Mouse (Mus musculus) natural killer cell, adult 2 months (primary cell): ENCODE data around the gene Rps17.

Source experiments
- DNase-seq, 2 experiments: peaks; one replicate each; pipeline ENCODE4 v3.0.0; 2022; ENCODE audit warnings: low spot score in 2 of 2

The Rps17 gene

GRCm38 (mm10) chr7:81335705-81336431 lies 9.2 kb downstream of the Rps17 start:
- DNase-seq: no peak

DNA sequence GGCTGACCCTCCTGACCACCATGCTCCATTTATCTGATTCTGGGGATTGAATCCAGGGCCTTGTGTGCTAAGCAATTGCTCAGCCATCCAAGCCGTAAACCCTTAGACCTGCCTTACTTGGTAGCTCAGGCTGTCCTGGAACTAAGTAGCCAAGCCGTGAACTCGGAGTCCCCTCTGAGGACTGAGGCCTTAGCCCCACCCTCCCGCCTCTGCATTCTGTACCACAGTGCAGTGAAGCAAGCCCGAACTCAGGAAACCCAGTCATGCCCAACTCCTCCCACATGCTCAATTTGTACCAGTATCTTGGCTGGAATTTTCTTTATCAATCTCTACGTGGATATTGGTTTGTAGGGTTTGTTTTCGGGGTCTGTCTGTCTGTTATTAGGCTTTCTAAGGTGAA lies 13.2 kb downstream of the Rps17 start:
- DNase-seq: no peak

DNA sequence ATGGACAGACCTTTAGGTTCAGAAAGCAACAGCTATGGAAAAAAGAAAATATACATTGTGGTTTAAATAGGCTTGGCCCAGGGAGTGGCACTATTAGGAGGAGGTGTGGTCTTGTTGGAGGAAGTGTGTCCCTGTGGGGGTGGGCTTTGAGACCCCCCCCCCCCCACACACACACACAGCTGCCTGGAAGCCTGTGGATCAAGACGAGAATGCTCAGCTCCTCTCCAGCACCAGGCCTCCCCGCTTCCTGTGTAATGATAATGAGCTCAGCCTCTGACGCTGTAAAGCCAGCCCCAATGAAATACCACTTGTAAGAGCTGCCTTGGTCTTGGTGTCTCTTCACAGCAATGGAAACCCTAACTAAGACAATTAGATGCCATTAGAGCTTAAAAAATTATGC lies 14.3 kb downstream of the Rps17 start:
- DNase-seq: no peak

GRCm38 (mm10) chr7:81327661-81328060 lies 17.4 kb downstream of the Rps17 start:
- no peak for DNase-seq

DNA sequence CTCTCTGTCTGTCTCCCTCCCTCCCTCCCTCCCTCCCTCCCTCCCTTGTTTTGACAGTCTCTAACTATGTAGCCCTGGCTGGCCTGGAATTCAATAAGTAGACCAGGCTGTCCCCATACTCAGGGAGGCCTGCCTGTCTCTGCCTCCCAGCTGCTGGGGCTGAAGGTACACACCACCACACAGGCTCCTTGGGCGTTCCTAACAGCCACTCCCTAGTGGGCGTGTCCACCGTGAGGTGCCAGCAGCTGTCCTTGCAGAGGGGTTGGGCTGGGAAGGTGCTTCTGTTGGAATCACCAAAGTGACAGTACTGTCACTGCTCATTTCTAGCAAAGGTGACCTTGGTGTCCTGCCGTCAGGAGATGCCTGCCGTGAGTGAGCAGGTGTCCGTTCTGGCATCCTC lies 18.2 kb downstream of the Rps17 start:
- no peak for DNase-seq

DNA sequence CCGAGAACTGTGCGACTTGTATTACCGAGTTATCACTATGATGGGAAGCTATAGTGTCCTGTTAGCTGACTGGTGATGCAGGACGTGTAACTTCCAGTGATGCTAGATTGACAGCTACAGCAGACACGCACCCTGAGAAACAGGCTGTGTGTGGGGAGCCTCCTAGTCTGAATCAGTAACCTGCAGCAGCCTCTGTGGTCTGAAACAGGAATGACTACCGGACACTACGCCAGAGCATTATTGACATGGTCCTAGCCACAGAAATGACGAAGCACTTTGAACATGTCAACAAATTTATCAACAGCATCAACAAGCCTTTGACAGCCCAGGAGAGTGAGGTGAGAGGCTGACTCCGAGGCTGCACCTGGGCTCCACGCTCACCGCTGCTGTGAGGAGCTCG lies 19.0 kb downstream of the Rps17 start:
- no peak for DNase-seq

- DNase-seq: no peak
These were observed 23.3 kb downstream of the Rps17 start for GRCm38 (mm10) chr7:81321776-81322175.

DNA sequence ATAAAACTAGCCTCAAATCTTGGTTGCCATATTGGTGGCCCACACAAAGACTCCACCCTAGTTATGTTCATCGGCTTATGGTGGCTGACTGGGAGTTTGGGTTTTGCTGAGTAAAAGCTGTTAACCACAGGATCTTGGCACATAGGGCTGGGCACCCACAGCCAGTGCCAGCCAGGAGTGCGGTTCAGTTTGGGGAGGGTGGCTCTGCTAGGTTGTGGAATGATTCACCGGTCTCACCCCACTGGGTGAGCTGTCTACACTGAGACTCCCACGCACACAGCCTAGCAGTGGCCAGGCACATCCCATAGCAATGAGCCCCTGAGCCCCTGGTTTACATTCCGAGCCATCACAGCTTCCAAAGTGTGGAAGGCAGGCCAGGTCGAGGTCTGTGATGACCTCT lies 25.3 kb downstream of the Rps17 start:
- DNase-seq: peak; percentile 26 to 56

- DNase-seq: no peak
These were observed 29.5 kb downstream of the Rps17 start for GRCm38 (mm10) chr7:81315583-81315982.

- no peak for DNase-seq
These were observed 33.5 kb downstream of the Rps17 start for GRCm38 (mm10) chr7:81311581-81311980.

DNA sequence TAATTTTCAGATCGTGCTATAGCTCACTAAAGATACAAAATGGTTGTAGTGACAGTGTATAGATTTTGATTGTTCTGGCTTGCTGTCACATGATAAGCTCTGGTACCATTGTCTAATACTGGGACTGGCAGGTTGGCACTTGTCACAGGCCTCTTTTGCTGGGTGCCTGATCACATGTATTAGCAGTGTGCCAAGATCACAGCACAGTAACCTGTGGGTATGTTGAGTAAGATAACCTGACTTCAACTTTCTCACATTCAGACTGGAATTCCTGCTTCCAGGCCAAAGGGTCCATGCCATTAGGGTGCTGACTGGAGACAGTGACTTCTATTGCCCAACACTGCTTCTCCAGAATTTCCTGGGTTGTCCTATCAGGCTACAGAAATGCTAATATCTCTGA lies 33.9 kb downstream of the Rps17 start:
- no peak for DNase-seq

GRCm38 (mm10) chr7:81309247-81309646 lies 35.8 kb downstream of the Rps17 start:
- DNase-seq: no peak

- no peak for DNase-seq
These were observed 37.3 kb downstream of the Rps17 start for GRCm38 (mm10) chr7:81307735-81308134.

GRCm38 (mm10) chr7:81304675-81305074 lies 40.4 kb downstream of the Rps17 start:
- no peak for DNase-seq

GRCm38 (mm10) chr7:81304100-81304499 lies 41.0 kb downstream of the Rps17 start:
- no peak for DNase-seq

GRCm38 (mm10) chr7:81303682-81304081 lies 41.4 kb downstream of the Rps17 start:
- peak; percentile 10 to 26 for DNase-seq

GRCm38 (mm10) chr7:81301323-81301722 lies 43.7 kb downstream of the Rps17 start:
- DNase-seq: no peak

GRCm38 (mm10) chr7:81298206-81298605 lies 46.8 kb downstream of the Rps17 start:
- no peak for DNase-seq

DNA sequence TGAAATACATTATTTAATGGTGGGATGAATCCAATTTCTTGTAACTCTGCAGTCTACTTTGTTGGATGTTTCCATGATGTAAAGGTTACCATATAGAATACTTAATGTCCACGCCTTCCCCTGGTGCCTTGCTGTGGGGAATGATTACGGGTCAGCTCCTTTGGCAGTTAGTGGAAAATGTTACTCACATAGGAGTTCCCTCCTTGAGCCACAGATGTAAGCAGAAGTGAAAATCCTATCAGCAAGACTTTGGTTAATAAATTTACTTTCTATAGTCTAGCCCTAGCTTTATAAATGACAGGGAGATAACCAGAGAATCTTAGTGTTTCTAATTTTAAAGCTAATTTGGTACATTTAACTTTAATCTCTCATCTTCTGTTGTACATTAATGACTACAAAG lies 49.9 kb downstream of the Rps17 start:
- no peak for DNase-seq
